Mouse (Mus musculus): ENCODE measurements around the gene Tpra1.

DNA sequence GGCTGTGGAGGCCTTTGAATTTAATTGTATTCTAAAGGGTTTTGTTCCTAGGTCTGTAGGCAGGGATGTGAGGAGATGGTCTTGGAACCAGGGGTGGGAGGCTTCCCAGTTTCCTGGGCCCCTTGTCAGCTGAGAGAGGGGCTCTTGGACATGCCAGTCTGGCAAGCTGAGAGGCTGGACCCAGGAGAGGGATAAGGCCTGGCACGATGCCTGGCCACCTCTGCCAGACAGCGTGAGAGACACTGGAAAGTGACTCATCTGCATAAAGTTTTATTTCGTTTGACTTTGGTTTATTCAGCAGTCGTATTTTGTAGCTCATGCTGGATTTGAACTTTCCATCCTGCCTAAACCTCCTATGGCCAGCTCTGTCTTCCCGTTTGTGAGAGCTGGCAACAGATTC, 26.5 kb downstream of the Tpra1 start:
- no peak for TF ChIP-seq ZC3H11A (IDR thresholded peaks at IDR 0.05; ENCODE audit: borderline replicate concordance, low read depth, low read length)
- TF ChIP-seq CHD2 (IDR thresholded peaks at IDR 0.05; ENCODE audit: low read depth, low read length): no peak
- TF ChIP-seq MAFK (IDR thresholded peaks at IDR 0.05; ENCODE audit: insufficient read depth, low read depth, low read length): no peak
- no peak for TF ChIP-seq ZNF384 (IDR thresholded peaks at IDR 0.05; ENCODE audit: low read depth, low read length)

Measured in ES-E14 (cell line).